ENCODE assay signal across 9 mouse cellular contexts in the genomic region with DNA sequence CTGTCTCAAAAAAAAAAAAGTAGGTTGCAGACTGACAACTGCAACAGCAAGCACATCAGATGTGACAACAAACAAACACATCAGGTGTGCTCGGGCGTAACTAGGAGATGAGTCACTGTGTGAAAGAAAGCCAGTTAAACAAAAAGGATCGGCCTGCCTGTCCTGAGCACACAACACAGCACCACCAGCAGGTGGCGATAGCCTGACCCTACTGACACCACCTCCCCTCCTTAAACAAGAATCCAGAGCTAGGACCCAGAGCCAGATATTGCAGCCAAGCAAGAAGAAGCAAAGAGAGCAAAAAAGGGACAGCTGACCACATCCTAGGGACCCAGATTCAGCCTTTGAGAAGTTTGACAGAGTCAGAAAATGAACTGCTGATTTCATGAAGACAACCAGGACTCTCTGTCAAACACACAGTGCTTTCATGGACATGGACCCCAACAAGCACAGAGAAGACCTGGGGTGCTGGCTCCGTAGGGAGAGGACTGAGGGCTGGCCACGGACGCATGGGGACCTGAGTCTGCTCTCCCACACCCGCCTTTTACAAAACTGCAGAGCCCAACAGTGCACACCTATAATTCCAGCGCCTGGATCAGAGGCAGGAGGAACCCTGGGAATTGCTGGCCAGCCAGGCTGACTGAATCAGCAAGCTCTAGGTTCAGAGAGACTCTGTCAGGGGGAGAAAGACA. TPM values are rescaled to one million over a fixed set of nuclear protein-coding genes. Genes with fewer than 3 reads are reported as not detected.
DNase-seq lines count a peak whose midpoint lies in the region; ATAC-seq and TF ChIP-seq lines count a peak whose summit lies in the region.
"Had no signal": no experiment of that assay in that cellular context is flagged by ENCODE, and none has a peak within 500 bp of the region (broad histone marks: within the 10 kb centered on the region; RNA-seq: fewer than 3 reads in every experiment).

No protein-coding gene starts in this region.

- DNase-seq in forebrain, embryonic 11.5 days (ENCODE audit: low spot score), result peak; percentile 69
- DNase-seq in CD4-positive, CD25-positive, alpha-beta regulatory T cell, adult 2 months (ENCODE audit: low read depth, low spot score), result peak; percentile 83
- peak; percentile 59 for DNase-seq in kidney, adult 11 months
- DNase-seq in lung, adult 18-20 months, result peak; percentile 40 to 60
- peak; percentile 51 for DNase-seq in right cerebral cortex, postnatal 14 days

- TF ChIP-seq CTCF in bone marrow macrophage, adult 2 months (IDR thresholded peaks at IDR 0.05; ENCODE audit: low read depth, low read length), result peak; percentile 40; the same call in 1 of the 2 replicates

- no peaks in the 10 kb centered on the region for H3K27me3 ChIP-seq in forebrain, embryonic 11.5 days (ENCODE audit: control insufficient read depth, insufficient read depth, low read length)
- no peaks in the 10 kb centered on the region for H3K27me3 ChIP-seq in forebrain, embryonic 13.5 days
- H3K27me3 ChIP-seq: lung, embryonic 15.5 days had no signal

- TF ChIP-seq POLR2A in bone marrow macrophage, adult 2 months (IDR thresholded peaks at IDR 0.05; ENCODE audit: borderline replicate concordance, low read depth, low read length), result no peak

- no peaks in the 10 kb centered on the region for H3K9me3 ChIP-seq in forebrain, embryonic 11.5 days (ENCODE audit: control insufficient read depth, low read length)
- no peaks in the 10 kb centered on the region for H3K9me3 ChIP-seq in forebrain, embryonic 13.5 days (replicated peaks)
- H3K9me3 ChIP-seq: lung, embryonic 15.5 days had no signal

- ATAC-seq in forebrain, embryonic 11.5 days (replicated peaks; ENCODE audit: low FRiP score), result 0 out of 2 replicates have a peak, but pooled peaks have one; percentile 24
- ATAC-seq in forebrain, embryonic 13.5 days, result no peak
- peak; percentile 83 for ATAC-seq in erythroblast, adult 5-6 weeks (replicated peaks; ENCODE audit: low FRiP score, poor library complexity, severe bottlenecking)

- no peak overlapping the region for H3K4me2 ChIP-seq in forebrain, embryonic 11.5 days (ENCODE audit: low read depth, low read length, severe bottlenecking)
- no peak overlapping the region for H3K4me2 ChIP-seq in forebrain, embryonic 13.5 days
- H3K4me2 ChIP-seq: lung, embryonic 15.5 days had no signal

- no peak overlapping the region for H3K9ac ChIP-seq in forebrain, embryonic 11.5 days (ENCODE audit: low read length)
- H3K9ac ChIP-seq in forebrain, embryonic 13.5 days, result no peak overlapping the region
- H3K9ac ChIP-seq: lung, embryonic 15.5 days had no signal

- no peak overlapping the region for H3K4me3 ChIP-seq in forebrain, embryonic 11.5 days (ENCODE audit: low read depth, low read length)
- no peak overlapping the region for H3K4me3 ChIP-seq in forebrain, embryonic 13.5 days
- no peak overlapping the region for H3K4me3 ChIP-seq in bone marrow macrophage, adult 2 months (ENCODE audit: insufficient read depth, low read length)
- H3K4me3 ChIP-seq: lung, embryonic 15.5 days had no signal

- H3K27ac ChIP-seq in forebrain, embryonic 11.5 days (ENCODE audit: low read depth, low read length), result no peak overlapping the region
- H3K27ac ChIP-seq in forebrain, embryonic 13.5 days, result no peak overlapping the region
- H3K27ac ChIP-seq in bone marrow macrophage, adult 2 months (ENCODE audit: insufficient read depth, low read depth, low read length), result no peak overlapping the region
- H3K27ac ChIP-seq: lung, embryonic 15.5 days had no signal

- 58% methylated on average over 9 of the region's 9 CpGs for WGBS in forebrain, embryonic 11.5 days
- 51% methylated on average over 9 of the region's 9 CpGs for WGBS in forebrain, embryonic 13.5 days

- H3K36me3 ChIP-seq in forebrain, embryonic 11.5 days (ENCODE audit: control insufficient read depth, insufficient read depth, low read length), result no peaks in the 10 kb centered on the region
- H3K36me3 ChIP-seq in forebrain, embryonic 13.5 days (ENCODE audit: poor library complexity, severe bottlenecking), result peaks cover 4% of the 10 kb centered on the region; the same call in 1 of the 2 replicates
- H3K36me3 ChIP-seq: lung, embryonic 15.5 days had no signal

- no peaks in the 10 kb centered on the region for H3K4me1 ChIP-seq in forebrain, embryonic 11.5 days (replicated peaks; ENCODE audit: control insufficient read depth, insufficient read depth, low read length)
- H3K4me1 ChIP-seq in forebrain, embryonic 13.5 days, result peaks cover 36% of the 10 kb centered on the region
- no peaks in the 10 kb centered on the region for H3K4me1 ChIP-seq in bone marrow macrophage, adult 2 months (ENCODE audit: control insufficient read depth, insufficient read depth, low read length)

RNA-seq across cellular contexts. Expression of gene Rab11fip3, which starts 28.1 kb away (rescaled TPM):
- polyA plus RNA-seq in forebrain, embryonic 11.5 days (2014; fragmentation: Nextera tagmentation; extraction: Ambion mirVana), result 31.3 and 35.1 TPM in 2 replicates
- polyA plus RNA-seq in forebrain, embryonic 13.5 days (2015; fragmentation: Nextera tagmentation; extraction: Ambion mirVana), result 22.7 and 24.4 TPM in 2 replicates
- 7.9 and 8.3 TPM in 2 replicates for polyA plus RNA-seq in bone marrow macrophage, adult 2 months (2012; ENCODE audit: insufficient read depth, insufficient read length, missing spikeins)
- total RNA-seq in erythroblast, adult 5-6 weeks (2015; ENCODE audit: low replicate concordance), result not detected in 2 replicates
- total RNA-seq in erythroblast, adult 5-6 weeks (2017; ENCODE audit: low replicate concordance), result 0.17 and 0.42 TPM in 2 replicates

RNA-seq across cellular contexts. Expression of gene Decr2, which starts 48.9 kb away (rescaled TPM):
- polyA plus RNA-seq in forebrain, embryonic 11.5 days (2014; fragmentation: Nextera tagmentation; extraction: Ambion mirVana), result 22.5 and 24.6 TPM in 2 replicates
- polyA plus RNA-seq in forebrain, embryonic 13.5 days (2015; fragmentation: Nextera tagmentation; extraction: Ambion mirVana), result 25.8 and 25.9 TPM in 2 replicates
- 29.0 and 30.7 TPM in 2 replicates for polyA plus RNA-seq in bone marrow macrophage, adult 2 months (2012; ENCODE audit: insufficient read depth, insufficient read length, missing spikeins)
- total RNA-seq in erythroblast, adult 5-6 weeks (2015; ENCODE audit: low replicate concordance), result 3.1 TPM in 1 of 2 replicates, not detected in the other
- total RNA-seq in erythroblast, adult 5-6 weeks (2017; ENCODE audit: low replicate concordance), result 0.42 and 3.2 TPM in 2 replicates

RNA-seq across cellular contexts. Expression of gene Nme4, which starts 54.1 kb away (rescaled TPM):
- polyA plus RNA-seq in forebrain, embryonic 11.5 days (2014; fragmentation: Nextera tagmentation; extraction: Ambion mirVana), result 74.6 and 89.6 TPM in 2 replicates
- polyA plus RNA-seq in forebrain, embryonic 13.5 days (2015; fragmentation: Nextera tagmentation; extraction: Ambion mirVana), result 53.0 and 55.8 TPM in 2 replicates
- 25.6 and 28.4 TPM in 2 replicates for polyA plus RNA-seq in bone marrow macrophage, adult 2 months (2012; ENCODE audit: insufficient read depth, insufficient read length, missing spikeins)
- 10.0 and 15.9 TPM in 2 replicates for total RNA-seq in erythroblast, adult 5-6 weeks (2015; ENCODE audit: low replicate concordance)
- total RNA-seq in erythroblast, adult 5-6 weeks (2017; ENCODE audit: low replicate concordance), result 4.2 and 5.2 TPM in 2 replicates

RNA-seq across cellular contexts. Expression of gene Capn15, which starts 55.7 kb away (rescaled TPM):
- polyA plus RNA-seq in forebrain, embryonic 11.5 days (2014; fragmentation: Nextera tagmentation; extraction: Ambion mirVana), result 31.4 and 33.1 TPM in 2 replicates
- 16.6 and 17.1 TPM in 2 replicates for polyA plus RNA-seq in forebrain, embryonic 13.5 days (2015; fragmentation: Nextera tagmentation; extraction: Ambion mirVana)
- polyA plus RNA-seq in bone marrow macrophage, adult 2 months (2012; ENCODE audit: insufficient read depth, insufficient read length, missing spikeins), result 12.1 and 12.7 TPM in 2 replicates
- total RNA-seq in erythroblast, adult 5-6 weeks (2015; ENCODE audit: low replicate concordance), result 1.2 and 1.5 TPM in 2 replicates
- total RNA-seq in erythroblast, adult 5-6 weeks (2017; ENCODE audit: low replicate concordance), result 1.4 and 2.4 TPM in 2 replicates
